In the genomic region with DNA sequence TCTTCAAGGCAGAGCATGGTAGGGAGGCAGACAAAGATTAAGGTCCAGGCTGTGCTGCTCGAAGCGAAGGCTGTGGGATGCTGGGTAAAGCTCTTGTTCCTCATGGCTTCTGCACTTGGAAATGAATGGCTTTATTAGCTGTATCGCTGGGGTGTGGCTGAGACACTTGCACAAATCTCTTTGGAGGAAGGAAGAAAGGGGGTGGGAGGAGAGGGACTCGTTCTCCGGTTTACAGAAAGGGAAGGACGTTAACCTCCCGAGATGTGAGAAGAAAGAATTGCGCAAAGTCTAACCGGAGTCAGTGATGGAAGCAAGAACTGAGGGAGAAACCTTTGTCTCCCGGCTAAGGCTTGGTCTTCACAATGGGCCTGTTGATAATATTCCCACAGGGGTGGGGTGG, we compare ENCODE assay signal across 17 mouse cellular contexts. TPM values are rescaled to one million over a fixed set of nuclear protein-coding genes. Genes with fewer than 3 reads are reported as not detected.
"Had no signal": no experiment of that assay in that cellular context is flagged by ENCODE, and none has a peak within 500 bp of the region (broad histone marks: within the 10 kb centered on the region; RNA-seq: fewer than 3 reads in every experiment).

No protein-coding gene starts in this region.

- H3K4me3 ChIP-seq: limb, embryonic 15.5 days; liver, embryonic 15.5 days; lung, embryonic 15.5 days; megakaryocyte, embryonic 14.5 days; midbrain, embryonic 15.5 days had no signal

- ATAC-seq: inflammation-experienced regulatory T-cells, adult 6 months; intestine, postnatal 0 days; midbrain, embryonic 15.5 days had no signal

- DNase-seq: kidney, adult 8-10 months; kidney, postnatal 25 days; layer of hippocampus, postnatal 36 days; right cerebral cortex, postnatal 4 days; spleen, adult 18-20 months; thymus, adult 2 months; thymus, postnatal 25 days had no signal

- H3K36me3 ChIP-seq: limb, embryonic 15.5 days; liver, embryonic 15.5 days; lung, embryonic 15.5 days; midbrain, embryonic 15.5 days had no signal

- H3K27ac ChIP-seq: limb, embryonic 15.5 days; liver, embryonic 15.5 days; lung, embryonic 15.5 days; midbrain, embryonic 15.5 days had no signal

RNA-seq across cellular contexts. Expression of a gene that starts 10.5 kb away (rescaled TPM):
- total RNA-seq: layer of hippocampus, postnatal 36 days; left cerebral cortex, adult 8-10 months; left cerebral cortex, postnatal 25 days had no signal
- polyA plus RNA-seq: liver, embryonic 15.5 days; lung, embryonic 15.5 days; midbrain, embryonic 15.5 days; neural tube, embryonic 14.5 days had no signal
